ENCODE assay signal across 24 mouse cellular contexts in the genomic region with DNA sequence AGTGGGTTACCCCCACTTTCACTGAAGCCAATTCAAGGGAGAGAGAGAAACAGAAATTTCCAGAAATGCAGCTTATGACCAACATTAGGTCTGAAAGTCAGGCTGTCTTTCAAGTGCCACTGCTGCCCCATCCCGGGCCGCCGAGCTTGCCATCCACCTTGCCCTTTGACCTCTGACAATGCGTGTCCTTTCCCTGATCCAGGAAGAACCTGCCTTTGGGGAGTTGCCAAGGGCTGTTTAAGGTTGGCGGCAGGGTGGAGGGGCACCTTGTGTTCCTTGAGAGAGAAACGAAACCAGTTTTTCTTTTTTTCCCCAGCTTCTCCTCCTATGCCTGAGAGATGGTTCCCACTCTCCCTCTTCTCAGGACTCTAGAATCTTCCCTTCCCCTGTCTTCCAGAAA. TPM values are rescaled to one million over a fixed set of nuclear protein-coding genes. Genes with fewer than 3 reads are reported as not detected.
"Had no signal": no experiment of that assay in that cellular context is flagged by ENCODE, and none has a peak within 500 bp of the region (broad histone marks: within the 10 kb centered on the region; RNA-seq: fewer than 3 reads in every experiment).

No protein-coding gene starts in this region.

RNA-seq across cellular contexts. Expression of a gene that starts 16.3 kb away (rescaled TPM):
- polyA plus RNA-seq: heart, embryonic 10.5 days; heart, embryonic 11.5 days; heart, embryonic 12.5 days; heart, embryonic 13.5 days; heart, embryonic 14.5 days; heart, embryonic 15.5 days; hindbrain, embryonic 10.5 days; hindbrain, embryonic 11.5 days; hindbrain, embryonic 12.5 days; hindbrain, embryonic 13.5 days; hindbrain, embryonic 14.5 days; hindbrain, embryonic 15.5 days; hindbrain, embryonic 16.5 days; hindbrain, postnatal 0 days; inflammation-experienced regulatory T-cells, adult 6 months; kidney, embryonic 14.5 days had no signal

RNA-seq across cellular contexts. Expression of a gene that starts 58.3 kb away (rescaled TPM):
- polyA plus RNA-seq: heart, adult 2 months; heart, embryonic 10.5 days; heart, embryonic 11.5 days; heart, embryonic 12.5 days; heart, embryonic 13.5 days; heart, embryonic 14.5 days; heart, embryonic 15.5 days; heart, embryonic 16.5 days; heart, postnatal 0 days; hindbrain, embryonic 10.5 days; hindbrain, embryonic 11.5 days; hindbrain, embryonic 12.5 days; hindbrain, embryonic 13.5 days; hindbrain, embryonic 14.5 days; hindbrain, embryonic 15.5 days; hindbrain, embryonic 16.5 days; hindbrain, postnatal 0 days; inflammation-experienced regulatory T-cells, adult 6 months; intestine, embryonic 14.5 days; kidney, adult 2 months; kidney, embryonic 14.5 days; kidney, embryonic 15.5 days; kidney, embryonic 16.5 days; kidney, postnatal 0 days had no signal
